Mouse (Mus musculus): Measurements from ENCODE around the gene Arf4.

The Arf4 gene

GRCm38 (mm10) chr14:26637851-26638707 lies at the start of gene Arf4:
Gene Arf4, plus strand, starts transcription at chr14:26638074.
- in situ Hi-C loops (cut with MboI, MseI) = loop anchor here in 1 of 2 experiments (10.0 kb wide), 2 partner anchors 153 to 1163 kb away; no protein-coding TSS in a partner anchor

GRCm38 (mm10) chr14:26591353-26591752 lies 46.5 kb upstream of the Arf4 start:
- in situ Hi-C loops (cut with MboI, MseI) = no loop called here

- in situ Hi-C loops (cut with MboI, MseI) = no loop called here
These were observed 44.5 kb upstream of the Arf4 start for GRCm38 (mm10) chr14:26593281-26593895.

GRCm38 (mm10) chr14:26595167-26595566 lies 42.7 kb upstream of the Arf4 start:
- in situ Hi-C loops (cut with MboI, MseI) = no loop called here

GRCm38 (mm10) chr14:26595695-26596365 lies 42.0 kb upstream of the Arf4 start:
- in situ Hi-C loops (cut with MboI, MseI) = no loop called here

- in situ Hi-C loops (cut with MboI, MseI) = no loop called here
These were observed 32.5 kb upstream of the Arf4 start for GRCm38 (mm10) chr14:26605354-26605753.

GRCm38 (mm10) chr14:26609674-26610073 lies 28.2 kb upstream of the Arf4 start:
- in situ Hi-C loops (cut with MboI, MseI) = no loop called here

GRCm38 (mm10) chr14:26610689-26611088 lies 27.2 kb upstream of the Arf4 start:
- in situ Hi-C loops (cut with MboI, MseI) = no loop called here

- in situ Hi-C loops (cut with MboI, MseI) = loop anchor here in 1 of 2 experiments (5.0 kb wide), 1 partner anchor 78 kb away; no protein-coding TSS in a partner anchor
These were observed 12.6 kb upstream of the Arf4 start for GRCm38 (mm10) chr14:26625301-26625700.

- in situ Hi-C loops (cut with MboI, MseI) = loop anchor here in 1 of 2 experiments (5.0 kb wide), 1 partner anchor 79 kb away; no protein-coding TSS in a partner anchor
These were observed 11.2 kb upstream of the Arf4 start for GRCm38 (mm10) chr14:26626605-26627140.

- in situ Hi-C loops (cut with MboI, MseI) = loop anchor here in 1 of 2 experiments (10.0 kb wide), 2 partner anchors 152 to 1162 kb away; no protein-coding TSS in a partner anchor
These were observed 636 bp upstream of the Arf4 start for GRCm38 (mm10) chr14:26637025-26637850.

GRCm38 (mm10) chr14:26638708-26639084 lies 822 bp downstream of the Arf4 start:
- in situ Hi-C loops (cut with MboI, MseI) = loop anchor here in 1 of 2 experiments (10.0 kb wide), 2 partner anchors 154 to 1164 kb away; no protein-coding TSS in a partner anchor

- in situ Hi-C loops (cut with MboI, MseI) = loop anchor here in 1 of 2 experiments (10.0 kb wide), 2 partner anchors 154 to 1164 kb away; no protein-coding TSS in a partner anchor
These were observed 1.4 kb downstream of the Arf4 start for GRCm38 (mm10) chr14:26639251-26639650.

GRCm38 (mm10) chr14:26639961-26640360 lies 2.1 kb downstream of the Arf4 start:
- in situ Hi-C loops (cut with MboI, MseI) = loop anchor here in 1 of 2 experiments (10.0 kb wide), 2 partner anchors 155 to 1165 kb away; no protein-coding TSS in a partner anchor

GRCm38 (mm10) chr14:26643006-26643624 lies 5.2 kb downstream of the Arf4 start:
- in situ Hi-C loops (cut with MboI, MseI) = no loop called here

- in situ Hi-C loops (cut with MboI, MseI) = no loop called here
These were observed 8.2 kb downstream of the Arf4 start for GRCm38 (mm10) chr14:26645989-26646650.

- in situ Hi-C loops (cut with MboI, MseI) = no loop called here
These were observed 9.9 kb downstream of the Arf4 start for GRCm38 (mm10) chr14:26647811-26648210.

GRCm38 (mm10) chr14:26651901-26652300 lies 14.0 kb downstream of the Arf4 start:
- in situ Hi-C loops (cut with MboI, MseI) = loop anchor here in 1 of 2 experiments (10.0 kb wide), 1 partner anchor 157 kb away; no protein-coding TSS in a partner anchor

- in situ Hi-C loops (cut with MboI, MseI) = loop anchor here in 1 of 2 experiments (10.0 kb wide), 1 partner anchor 163 kb away; no protein-coding TSS in a partner anchor
These were observed 20.3 kb downstream of the Arf4 start for GRCm38 (mm10) chr14:26658178-26658577.
